Mouse (Mus musculus): ENCODE results near the gene Prr29. TPM values are rescaled to one million over a fixed set of nuclear protein-coding genes. Genes with fewer than 3 reads are reported as not detected.

Gene Prr29
- total RNA-seq, 2 experiments from 2014 or later: 0.91 TPM; not detected in 1

- DNase-seq (ENCODE audit: low spot score in 2 of 2): no peak
Observed at GRCm38 (mm10) chr11:106398481-106398880, 33.2 kb downstream of the Prr29 start.

DNA sequence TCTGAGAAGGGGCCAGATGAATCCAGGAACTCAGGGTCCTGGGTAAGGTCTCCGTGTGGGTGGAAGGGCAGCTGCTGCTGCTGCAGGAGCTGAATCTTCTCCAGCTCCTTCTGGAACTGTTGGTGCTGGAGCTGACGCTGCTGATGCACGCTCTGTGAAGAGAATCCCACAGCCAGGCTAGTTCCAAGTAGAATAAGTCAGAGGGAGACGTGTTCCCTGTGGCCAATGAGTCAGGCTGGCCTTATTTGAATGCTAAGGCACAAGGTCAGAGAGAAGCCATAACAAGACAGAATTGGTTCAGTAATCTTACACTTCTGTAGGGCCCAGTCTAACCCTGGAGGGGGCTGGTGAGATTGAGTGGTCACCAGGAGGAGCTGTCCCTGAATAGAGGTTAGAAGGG lies 44.7 kb downstream of the Prr29 start:
- no peak for DNase-seq (ENCODE audit: low spot score in 2 of 2)

DNA sequence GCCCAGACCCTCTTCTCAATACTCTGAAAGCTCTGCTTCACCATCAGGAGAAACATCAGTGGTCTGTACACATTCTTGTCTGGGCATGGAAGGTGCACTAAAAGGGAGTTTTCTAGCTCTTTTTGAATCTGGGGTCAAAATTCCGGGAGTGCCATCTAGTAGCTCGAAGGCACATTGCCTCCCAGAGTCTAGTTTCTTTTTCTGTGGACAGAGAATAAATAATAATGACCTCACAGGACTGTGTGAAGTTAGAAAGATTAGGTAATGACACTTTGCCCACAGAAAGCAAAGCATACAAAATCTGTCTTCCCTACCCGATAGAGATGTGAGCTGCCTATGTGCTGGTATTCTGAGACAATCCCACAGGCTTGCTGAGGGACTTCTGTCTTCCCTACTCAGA lies 45.2 kb downstream of the Prr29 start:
- DNase-seq (ENCODE audit: low spot score in 2 of 2): no peak

DNA sequence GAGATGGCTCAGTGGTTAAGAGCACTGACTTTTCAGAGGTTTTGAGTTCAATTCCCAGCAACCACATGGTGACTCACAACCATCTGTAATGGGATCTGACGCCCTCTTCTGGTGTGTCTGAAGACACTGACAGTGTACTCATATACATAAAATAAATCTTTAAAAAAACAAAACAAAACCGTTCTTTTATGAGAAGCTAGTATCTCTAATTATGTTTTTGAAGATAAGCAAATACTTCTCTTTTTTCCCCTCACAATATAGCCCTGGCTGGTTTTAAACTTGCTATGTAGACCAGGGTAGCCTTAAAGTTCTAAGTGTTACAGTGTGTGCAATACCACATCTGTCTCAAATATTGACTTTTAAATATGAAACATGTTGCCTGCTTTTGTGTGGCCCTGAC lies 45.9 kb downstream of the Prr29 start:
- DNase-seq (ENCODE audit: low spot score in 2 of 2): no peak

DNA sequence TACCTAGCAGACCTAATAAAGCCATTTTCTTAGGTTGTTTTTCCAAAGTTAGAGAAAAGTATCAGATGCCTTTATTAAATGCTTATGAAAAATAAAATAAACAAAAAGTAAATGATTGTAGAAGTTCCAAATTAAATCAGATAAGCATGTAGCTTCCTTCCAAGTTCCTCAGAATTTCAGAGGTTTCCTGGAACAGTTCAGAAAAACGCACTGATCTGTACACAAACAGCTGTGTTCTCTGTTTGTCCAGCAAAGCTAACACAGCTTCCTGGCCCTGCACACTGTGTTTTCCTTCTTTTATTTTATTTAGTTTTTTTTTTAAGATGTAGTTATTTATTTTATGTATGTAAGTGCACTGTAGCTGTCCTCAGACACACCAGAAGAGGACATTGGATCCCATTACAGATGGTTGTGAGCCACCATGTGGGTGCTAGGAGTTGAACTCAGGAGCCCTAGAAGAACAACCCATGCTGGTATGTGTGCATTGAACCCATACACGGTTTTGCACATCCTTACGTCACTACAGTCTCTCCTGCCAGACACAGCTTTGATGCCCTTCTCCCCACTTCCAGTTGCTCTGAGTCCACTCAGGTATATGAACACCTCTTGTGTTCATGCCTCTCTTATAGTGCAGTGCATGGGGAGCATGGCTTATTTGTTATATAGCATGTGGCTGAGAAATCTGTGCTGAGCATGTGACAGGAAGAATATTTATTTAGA lies 47.5 kb downstream of the Prr29 start:
- no peak for DNase-seq (ENCODE audit: low spot score in 2 of 2)

DNA sequence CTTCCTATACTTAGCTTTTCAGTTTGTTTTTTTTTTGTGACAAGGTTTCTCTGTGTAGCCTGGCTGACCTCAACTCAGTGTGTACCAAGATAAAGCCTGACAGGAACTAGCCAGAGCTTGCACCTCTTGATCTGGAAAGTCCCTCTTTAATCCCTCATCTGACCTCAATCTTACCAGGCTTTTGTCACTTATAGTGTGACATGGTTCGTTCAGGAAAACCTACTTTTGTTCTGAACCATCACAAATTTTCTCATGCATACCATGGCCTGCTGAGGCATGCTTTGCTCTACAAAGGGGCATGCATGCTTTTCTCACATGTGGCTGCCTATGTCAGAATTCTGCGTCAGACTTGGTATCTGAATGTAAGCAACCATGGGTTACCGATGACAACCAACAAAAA lies 51.1 kb downstream of the Prr29 start:
- DNase-seq (ENCODE audit: low spot score in 2 of 2): no peak

GRCm38 (mm10) chr11:106417860-106418259 lies 52.6 kb downstream of the Prr29 start:
- DNase-seq (ENCODE audit: low spot score in 2 of 2): no peak

DNA sequence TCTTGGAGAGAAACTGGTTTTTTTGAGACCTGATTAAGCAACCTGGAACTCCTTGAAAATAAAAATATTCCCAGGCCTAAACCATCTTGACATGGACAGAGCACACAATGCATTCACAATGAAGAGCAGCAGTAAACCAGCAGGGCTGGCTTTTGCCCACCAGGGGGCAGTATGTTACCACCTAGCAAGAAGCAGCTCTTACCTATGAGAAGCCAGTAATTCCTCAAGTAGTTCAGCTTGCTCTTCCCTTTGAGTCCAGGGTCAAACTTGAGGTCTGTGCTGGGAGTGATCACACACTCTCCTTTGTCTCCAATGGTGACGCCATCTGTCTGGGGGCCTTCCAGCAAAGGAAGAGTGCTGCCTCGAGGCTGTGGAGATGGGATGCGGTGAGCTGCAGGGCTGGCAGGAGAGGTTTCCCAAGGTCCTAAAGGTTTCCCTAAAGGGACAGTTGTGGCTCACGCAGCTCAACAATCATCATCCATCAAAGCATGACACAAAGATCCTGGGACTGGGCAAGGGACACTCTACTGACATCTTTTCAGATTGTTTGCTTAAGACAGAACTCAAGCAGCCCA lies 53.4 kb downstream of the Prr29 start:
- DNase-seq (ENCODE audit: low spot score in 2 of 2): peak; percentile 84 to 87

DNA sequence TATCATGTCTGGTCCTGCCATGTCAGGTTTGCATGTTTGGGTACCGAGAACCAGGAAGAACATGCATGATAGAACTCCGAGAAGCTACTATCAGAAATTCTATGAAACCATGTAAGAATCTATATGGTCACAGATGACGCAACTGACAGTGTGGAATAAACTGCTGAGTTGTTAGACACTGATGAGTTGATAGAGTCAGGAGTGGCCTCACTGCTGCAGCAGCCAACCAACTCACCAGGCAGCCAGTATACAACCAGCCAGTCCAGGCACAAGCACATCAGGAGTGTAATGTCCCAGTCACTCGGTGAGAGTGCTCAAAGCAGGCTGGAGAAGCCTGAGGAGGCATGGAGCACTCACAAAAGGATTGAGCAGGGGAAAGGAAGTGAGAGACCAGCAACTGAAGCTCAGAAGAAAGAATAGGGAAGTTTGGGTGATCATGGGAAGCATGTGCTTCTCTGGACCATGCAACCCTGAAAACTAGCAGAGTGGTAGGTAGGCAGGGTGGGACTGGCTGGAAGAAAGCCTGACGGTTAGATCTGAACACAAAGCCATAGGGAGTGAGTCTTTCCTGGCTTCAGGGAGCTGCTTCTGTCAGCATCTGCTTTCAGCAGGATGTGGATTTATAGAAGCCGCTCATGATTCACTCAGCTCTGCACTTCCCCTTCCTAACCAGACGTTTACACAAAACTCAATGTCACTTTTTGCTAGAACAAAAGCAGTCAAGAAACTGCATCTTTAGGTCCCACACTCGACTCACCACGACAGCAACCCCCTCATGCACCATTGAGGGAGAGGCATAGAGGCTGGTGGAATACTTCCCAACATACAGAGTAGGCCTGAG lies 54.2 kb downstream of the Prr29 start:
- no peak for DNase-seq (ENCODE audit: low spot score in 2 of 2)

DNA sequence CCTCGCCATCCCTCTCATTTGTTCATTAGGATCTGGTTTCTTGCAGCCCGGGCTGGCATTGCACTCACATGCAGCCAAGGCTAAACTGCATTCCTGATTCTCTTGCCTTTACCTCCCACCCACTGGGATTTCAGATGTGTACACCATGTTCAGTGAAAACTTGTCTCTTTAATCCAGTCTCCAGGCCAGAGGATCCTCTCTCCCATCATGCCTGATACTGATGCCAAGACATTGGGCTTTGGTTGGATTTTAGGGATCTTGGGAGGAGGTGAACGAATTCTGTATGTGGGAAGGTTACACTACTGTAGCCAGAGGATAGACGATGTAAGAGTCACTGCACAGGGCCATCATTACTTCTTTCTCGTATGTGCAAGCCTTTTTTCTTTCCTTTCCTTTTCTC lies 59.9 kb downstream of the Prr29 start:
- no peak for DNase-seq (ENCODE audit: low spot score in 2 of 2)

GRCm38 (mm10) chr11:106426447-106426846 lies 61.2 kb downstream of the Prr29 start:
- DNase-seq (ENCODE audit: low spot score in 2 of 2): no peak

Other genes with a start within 250 kb of the Prr29 start
- gene Gm10840, start 204.6 kb upstream of the Prr29 start, total RNA-seq (2021): not detected
- gene Limd2, start 204.6 kb upstream of the Prr29 start, total RNA-seq (2021): 100 to 1,000 TPM; 100 to 112 TPM
- gene Strada, start 163.3 kb upstream of the Prr29 start, total RNA-seq (2021): 10 to 100 TPM; 28.8 to 32.3 TPM
- 100 to 1,000 TPM; 101 to 102 TPM for gene Ccdc47, start 149.1 kb upstream of the Prr29 start, total RNA-seq (2021)
- 10 to 100 TPM; 70.6 to 80.4 TPM for gene Ddx42, start 148.5 kb upstream of the Prr29 start, total RNA-seq (2021)
- 10 to 100 TPM; 37.8 to 39.4 TPM for gene Ftsj3, start 109.4 kb upstream of the Prr29 start, total RNA-seq (2021)
- 100 to 1,000 TPM; 132 to 133 TPM for gene Psmc5, start 109.3 kb upstream of the Prr29 start, total RNA-seq (2021)
- 10 to 100 TPM; 22.0 to 23.0 TPM for gene Smarcd2, start 92.5 kb upstream of the Prr29 start, total RNA-seq (2021)
- under 1 TPM; 0.16 to 0.20 TPM for gene Tcam1, start 88.8 kb upstream of the Prr29 start, total RNA-seq (2021)
- gene Gh, start 63.6 kb upstream of the Prr29 start, total RNA-seq (2021): not detected
- under 1 TPM; 0.38 to 0.59 TPM for gene Cd79b, start 50.7 kb upstream of the Prr29 start, total RNA-seq (2021)
- gene Scn4a, start 12.2 kb upstream of the Prr29 start, total RNA-seq (2021): under 1 TPM in 1 of 2 experiments, not detected in 1; 0.38 TPM
- 1 to 10 TPM; 4.6 to 4.7 TPM for gene Icam2, start 22.6 kb downstream of the Prr29 start, total RNA-seq (2021)
- gene Ern1, start 122.4 kb downstream of the Prr29 start, total RNA-seq (2021): 1 to 10 TPM; 8.5 to 8.7 TPM
- gene Tex2, start 248.0 kb downstream of the Prr29 start, total RNA-seq (2021): 10 to 100 TPM; 96.1 to 98.4 TPM